Mouse (Mus musculus) embryonic facial prominence, embryonic 10.5 days (tissue): ENCODE measurements around the gene Gm28230. TPM values are rescaled to one million over a fixed set of nuclear protein-coding genes. Genes with fewer than 3 reads are reported as not detected.

Source experiments
- DNase-seq: peaks from one replicate; pipeline ENCODE4 v3.0.0-alpha.2; 2017; ENCODE audit warnings: low spot score
- H3K27ac ChIP-seq: fragments of 300-500 bp; sonication (generic); replicated peaks from 2 replicates; pipeline ENCODE4 v1.5.1; 2016; ENCODE audit warnings: mild to moderate bottlenecking
- H3K27me3 ChIP-seq: fragments of 300-500 bp; sonication (generic); replicated peaks from 2 replicates; pipeline ENCODE4 v1.6.1; 2016; ENCODE audit warnings: low read depth, mild to moderate bottlenecking; ENCODE audit not compliant: poor library complexity, severe bottlenecking
- H3K36me3 ChIP-seq: fragments of 300-500 bp; sonication (generic); replicated peaks from 2 replicates; pipeline ENCODE4 v1.6.1; 2016; ENCODE audit warnings: mild to moderate bottlenecking, moderate library complexity
- H3K4me1 ChIP-seq: fragments of 300-500 bp; sonication (generic); 2 replicates; pipeline ENCODE4 v1.6.1; 2016
- H3K4me3 ChIP-seq: fragments of 300-500 bp; sonication (generic); 2 replicates; pipeline ENCODE4 v1.5.1; 2016; ENCODE audit warnings: mild to moderate bottlenecking, moderate library complexity
- H3K9me3 ChIP-seq: fragments of 300-500 bp; sonication (generic); 2 replicates; pipeline ENCODE4 v1.6.1; 2016; ENCODE audit warnings: mild to moderate bottlenecking
- WGBS: fragments of 180-500 bp; shearing (Covaris S2); methylation state at CpG from one replicate; pipeline ENCODE4 v1.1.7; 2016; 5-methylcytosine and 5-hydroxymethylcytosine counted together
- microRNA counts: library from miRNA; unstranded; fragments of <30 nt; microRNA quantifications from one replicate; lab custom pipeline; 2017
- microRNA-seq: library from miRNA; unstranded; fragments of <30 nt; microRNA quantifications from one replicate; pipeline ENCODE4, GENCODE M21; 2017
- polyA plus RNA-seq: library from polyadenylated mRNA; unstranded; fragments of >200 nt; fragmentation: Nextera tagmentation; extraction: Ambion mirVana; gene quantifications from 2 replicates; pipeline ENCODE4 v1.2.1, GENCODE M21; 2016

Gm28230 gene
- polyA plus RNA-seq, 1 experiment from 2014 or later: not detected

- WGBS: under 1% methylated on average over 61 of the region's 61 CpGs
- Histone ChIP-seq H3K27me3 (peaks cover 99% of the 10 kb centered on the region), H3K9me3 (no peaks in the 10 kb centered on the region), H3K4me1 (peaks cover 22% of the 10 kb centered on the region), H3K27ac (peak within 1 kb of the TSS; percentile 40; the same call in 1 of the 2 replicates), H3K36me3 (no peaks in the 10 kb centered on the region), H3K4me3 (peak within 1 kb of the TSS; percentile 63)
- peak; percentile 83 for DNase-seq
Measured at GRCm38 (mm10) chr2:74762522-74763244, 36.2 kb downstream of the Gm28230 start, which contains the start of gene Hoxd1. TSS of gene Hoxd1 (plus strand) at chr2:74762980.

GRCm38 (mm10) chr2:74763245-74763735 is 36.8 kb downstream of the Gm28230 start:
- H3K36me3 ChIP-seq: no peaks in the 10 kb centered on the region
- no peak for DNase-seq
- H3K27me3 ChIP-seq: peaks cover 99% of the 10 kb centered on the region
- H3K4me1 ChIP-seq: peaks cover 22% of the 10 kb centered on the region
- 2% methylated on average over 53 of the region's 53 CpGs for WGBS
- peak overlapping the region; percentile 63 for H3K4me3 ChIP-seq
- no peaks in the 10 kb centered on the region for H3K9me3 ChIP-seq
- peak overlapping the region; percentile 40; the same call in 1 of the 2 replicates for H3K27ac ChIP-seq

DNA sequence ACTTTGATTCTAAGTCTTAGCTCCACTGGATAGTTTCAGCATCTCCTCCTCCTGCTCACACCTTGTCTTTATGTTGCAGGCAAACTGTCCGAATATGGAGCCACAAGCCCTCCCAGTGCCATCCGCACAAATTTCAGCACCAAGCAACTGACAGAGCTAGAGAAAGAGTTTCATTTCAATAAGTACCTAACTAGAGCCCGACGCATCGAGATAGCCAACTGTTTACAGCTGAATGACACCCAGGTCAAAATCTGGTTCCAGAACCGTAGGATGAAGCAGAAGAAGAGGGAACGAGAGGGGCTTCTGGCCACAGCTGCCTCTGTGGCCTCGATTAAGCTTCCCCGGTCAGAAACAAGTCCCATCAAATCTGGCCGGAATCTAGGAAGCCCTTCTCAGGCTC is 37.4 kb downstream of the Gm28230 start:
- Histone ChIP-seq H3K36me3 (no peaks in the 10 kb centered on the region), H3K4me3 (no peak overlapping the region), H3K27me3 (peaks cover 100% of the 10 kb centered on the region), H3K27ac (no peak overlapping the region), H3K4me1 (peaks cover 22% of the 10 kb centered on the region), H3K9me3 (no peaks in the 10 kb centered on the region)
- WGBS: 52% methylated on average over 10 of the region's 10 CpGs
- no peak for DNase-seq

- Histone ChIP-seq H3K4me1 (no peaks in the 10 kb centered on the region), H3K36me3 (no peaks in the 10 kb centered on the region), H3K4me3 (no peak overlapping the region), H3K27ac (no peak overlapping the region), H3K9me3 (no peaks in the 10 kb centered on the region), H3K27me3 (peaks cover 38% of the 10 kb centered on the region)
- 89% methylated on average over 2 of the region's 2 CpGs for WGBS
- no peak for DNase-seq
Measured at GRCm38 (mm10) chr2:74774359-74774758, 47.8 kb downstream of the Gm28230 start.

- WGBS: 68% methylated on average over 13 of the region's 13 CpGs
- DNase-seq: no peak
- H3K4me1 ChIP-seq: no peaks in the 10 kb centered on the region
Measured at GRCm38 (mm10) chr2:74777536-74778275, 51.2 kb downstream of the Gm28230 start.

DNA sequence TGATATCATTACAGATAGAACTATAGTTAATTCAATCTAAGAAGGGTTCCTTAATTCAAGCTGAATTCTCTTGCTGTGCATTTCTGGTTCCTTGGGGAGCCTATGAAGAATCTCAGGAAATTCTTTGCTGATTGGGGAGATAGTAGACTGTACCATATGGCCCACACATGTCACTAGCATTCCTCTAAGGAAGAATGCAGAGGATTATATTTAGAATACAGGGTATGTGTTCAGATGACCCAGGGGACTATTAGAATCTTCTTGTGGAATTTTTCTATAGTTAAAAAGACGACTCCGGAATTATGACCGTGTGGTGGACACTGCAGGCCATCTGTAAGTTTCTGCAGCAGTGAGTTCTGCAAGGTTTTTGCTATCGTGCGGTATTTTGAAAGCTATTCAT is 54.9 kb downstream of the Gm28230 start:
- no peaks in the 10 kb centered on the region for H3K9me3 ChIP-seq
- no peak overlapping the region for H3K4me3 ChIP-seq
- 83% methylated on average over 5 of the region's 5 CpGs for WGBS
- H3K27me3 ChIP-seq: peaks cover 19% of the 10 kb centered on the region
- H3K36me3 ChIP-seq: no peaks in the 10 kb centered on the region
- no peak overlapping the region for H3K27ac ChIP-seq
- H3K4me1 ChIP-seq: no peaks in the 10 kb centered on the region
- no peak for DNase-seq

More at GRCm38 (mm10) chr2:74777536-74778275, 51.2 kb downstream of the Gm28230 start:
- Histone ChIP-seq H3K36me3 (no peaks in the 10 kb centered on the region), H3K27ac (no peak overlapping the region), H3K4me3 (no peak overlapping the region), H3K27me3 (peaks cover 23% of the 10 kb centered on the region), H3K9me3 (no peaks in the 10 kb centered on the region)

DNA sequence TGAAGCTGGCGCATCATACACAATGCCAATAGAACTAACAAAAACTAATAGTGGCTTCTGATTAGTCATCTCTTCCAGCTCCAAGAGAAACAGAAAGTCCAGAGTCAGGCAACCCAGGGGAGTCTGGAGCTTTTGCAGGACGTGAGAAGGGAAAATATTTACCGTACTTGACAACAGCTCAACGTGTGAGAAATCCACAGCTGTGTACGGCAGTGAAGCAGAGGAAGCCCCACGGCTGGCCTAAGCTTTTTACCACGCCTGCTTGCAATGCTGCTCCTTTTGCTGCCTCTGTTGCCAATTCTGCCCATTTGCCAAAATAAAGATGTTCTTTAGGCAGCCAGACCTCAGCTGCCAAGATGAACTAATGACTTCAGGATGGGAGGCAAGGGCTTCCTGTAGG is 69.0 kb downstream of the Gm28230 start:
- no peaks in the 10 kb centered on the region for H3K27me3 ChIP-seq
- H3K4me3 ChIP-seq: no peak overlapping the region
- 68% methylated on average over 7 of the region's 7 CpGs for WGBS
- no peaks in the 10 kb centered on the region for H3K36me3 ChIP-seq
- H3K4me1 ChIP-seq: no peaks in the 10 kb centered on the region
- H3K9me3 ChIP-seq: no peaks in the 10 kb centered on the region
- no peak for DNase-seq
- H3K27ac ChIP-seq: no peak overlapping the region

MicroRNA genes within 50 kb of the gene (microRNA counts, 519-probe panel; counts per million panel counts)
- microRNA mmu-miR-10b (lab: Ali Mortazavi, UCI): 188 counts per million, percentile 57 among the panel's probes with 10 or more counts

Small RNA genes lying within 50 kb of the gene (microRNA-seq; reads per million reads assigned to microRNA genes)
- gene Gm44463: not detected
- 191 reads per million, percentile 57 among the genes with 10 or more reads in this experiment for gene Mir10b

Other genes starting within 250 kb of the Gm28230 start
- 35.2 and 35.3 TPM in 2 replicates for gene Lnpk, start 147.3 kb upstream of the Gm28230 start, polyA plus RNA-seq
- gene Evx2, start 67.2 kb upstream of the Gm28230 start, polyA plus RNA-seq: 0.05 and 0.08 TPM in 2 replicates
- not detected in 2 replicates for gene Hoxd13, start 58.4 kb upstream of the Gm28230 start, polyA plus RNA-seq
- not detected in 2 replicates for gene Hoxd12, start 51.7 kb upstream of the Gm28230 start, polyA plus RNA-seq
- gene Hoxd11, start 47.2 kb upstream of the Gm28230 start, polyA plus RNA-seq: not detected in 2 replicates
- gene Hoxd10, start 34.8 kb upstream of the Gm28230 start, polyA plus RNA-seq: not detected in 2 replicates
- not detected in 2 replicates for gene Hoxd9, start 29.0 kb upstream of the Gm28230 start, polyA plus RNA-seq
- not detected in 2 replicates for gene Hoxd8, start 22.1 kb upstream of the Gm28230 start, polyA plus RNA-seq
- gene Hoxd3, start 14.8 kb upstream of the Gm28230 start, polyA plus RNA-seq: 1.7 and 6.9 TPM in 2 replicates
- not detected in 2 replicates for gene Hoxd4, start 14.8 kb upstream of the Gm28230 start, polyA plus RNA-seq
- 0.20 and 0.39 TPM in 2 replicates for gene Hoxd1, start 36.3 kb downstream of the Gm28230 start, polyA plus RNA-seq
- 112 and 113 TPM in 2 replicates for gene Mtx2, start 99.1 kb downstream of the Gm28230 start, polyA plus RNA-seq